9 mouse cellular contexts compared by ENCODE assay signal in genomic region chr5:27544816-27545270, GRCm38 (mm10). TPM values are rescaled to one million over a fixed set of nuclear protein-coding genes. Genes with fewer than 3 reads are reported as not detected.
DNase-seq lines count a peak whose midpoint lies in the region; ATAC-seq lines count a peak whose summit lies in the region.
"Had no signal": no experiment of that assay in that cellular context is flagged by ENCODE, and none has a peak within 500 bp of the region (broad histone marks: within the 10 kb centered on the region; RNA-seq: fewer than 3 reads in every experiment).

No protein-coding gene starts in this region.

- H3K4me3 ChIP-seq in forebrain, embryonic 16.5 days (replicated peaks; ENCODE audit: low read length) = no peak overlapping the region
- H3K4me3 ChIP-seq in midbrain, embryonic 16.5 days (ENCODE audit: low read depth, low read length) = no peak overlapping the region

- H3K4me1 ChIP-seq in forebrain, embryonic 16.5 days (replicated peaks; ENCODE audit: control insufficient read depth, insufficient read depth, low read length) = no peaks in the 10 kb centered on the region
- no peaks in the 10 kb centered on the region for H3K4me1 ChIP-seq in midbrain, embryonic 16.5 days (ENCODE audit: control insufficient read depth, insufficient read depth, low read length)

- peak; percentile 20 for DNase-seq in lung, postnatal 10 days
- no peak for DNase-seq in lung, postnatal 25 days (ENCODE audit: low spot score)
- DNase-seq in c-Kit-positive CD71-negative TER-119-negative erythroid progenitor cells, embryonic 14.5 days (ENCODE audit: low read depth) = peak; percentile 3
- peak; percentile 74 for DNase-seq in kidney, postnatal 10 days
- DNase-seq in thymus, postnatal 0 days (ENCODE audit: low spot score) = no peak
- DNase-seq in spleen, adult 18-20 months = no peak

- H3K36me3 ChIP-seq in forebrain, embryonic 16.5 days (ENCODE audit: control insufficient read depth, insufficient read depth) = no peaks in the 10 kb centered on the region
- H3K36me3 ChIP-seq in midbrain, embryonic 16.5 days (ENCODE audit: control insufficient read depth, insufficient read depth, low read length) = no peaks in the 10 kb centered on the region

- H3K4me2 ChIP-seq in forebrain, embryonic 16.5 days (ENCODE audit: low read length) = no peak overlapping the region
- H3K4me2 ChIP-seq in midbrain, embryonic 16.5 days (ENCODE audit: low read length) = no peak overlapping the region

- no peak overlapping the region for H3K9ac ChIP-seq in forebrain, embryonic 16.5 days (replicated peaks; ENCODE audit: low read depth, low read length)
- no peak overlapping the region for H3K9ac ChIP-seq in midbrain, embryonic 16.5 days (ENCODE audit: low read depth, low read length)

- no peak overlapping the region for H3K27ac ChIP-seq in forebrain, embryonic 16.5 days (ENCODE audit: low read length)
- no peak overlapping the region for H3K27ac ChIP-seq in midbrain, embryonic 16.5 days (ENCODE audit: low read length)

- ATAC-seq in forebrain, embryonic 16.5 days = peak; percentile 86
- ATAC-seq in midbrain, embryonic 16.5 days = peak; percentile 75

- 12% methylated on average over 2 of the region's 2 CpGs for WGBS in forebrain, embryonic 16.5 days
- 21% methylated on average over 2 of the region's 2 CpGs for WGBS in midbrain, embryonic 16.5 days

- no peaks in the 10 kb centered on the region for H3K9me3 ChIP-seq in forebrain, embryonic 16.5 days (ENCODE audit: control insufficient read depth, low read length)
- H3K9me3 ChIP-seq in midbrain, embryonic 16.5 days (replicated peaks; ENCODE audit: control insufficient read depth, low read length, poor library complexity, severe bottlenecking) = no peaks in the 10 kb centered on the region

- no peaks in the 10 kb centered on the region for H3K27me3 ChIP-seq in forebrain, embryonic 16.5 days (replicated peaks; ENCODE audit: control insufficient read depth, insufficient read depth, low read length)
- H3K27me3 ChIP-seq in midbrain, embryonic 16.5 days (ENCODE audit: control insufficient read depth, insufficient read depth, low read depth, low read length) = no peaks in the 10 kb centered on the region

RNA-seq across cellular contexts. Expression of gene Speer4b, which starts 43.6 kb away (rescaled TPM):
- polyA plus RNA-seq in forebrain, embryonic 16.5 days (2015; fragmentation: Nextera tagmentation; extraction: Ambion mirVana) = 0.72 TPM in 1 of 2 replicates, not detected in the other
- polyA plus RNA-seq in midbrain, embryonic 16.5 days (2015; fragmentation: Nextera tagmentation; extraction: Ambion mirVana) = 0.23 and 1.0 TPM in 2 replicates
- not detected in 2 replicates for polyA plus RNA-seq in thymus, postnatal 0 days (2015; fragmentation: Nextera tagmentation; extraction: Ambion mirVana)
- polyA plus RNA-seq: stomach, embryonic 16.5 days had no signal

Comparison
In these comparisons a context has a peak if more than half of its experiments do, and no peak if none do; other contexts are left out.
1. DNase-seq: peak in lung, postnatal 10 days (single experiment), c-Kit-positive CD71-negative TER-119-negative erythroid progenitor cells, embryonic 14.5 days (single experiment) and kidney, postnatal 10 days (single experiment); none in lung, postnatal 25 days (single experiment), thymus, postnatal 0 days (single experiment) and spleen, adult 18-20 months (0 of 2).